Mouse (Mus musculus) hindbrain, embryonic 10.5 days (tissue): ENCODE results near the gene Ubtd2. TPM values are rescaled to one million over a fixed set of nuclear protein-coding genes. Genes with fewer than 3 reads are reported as not detected.
A peak's percentile ranks its signal among the peaks of the same experiment; 100 is the strongest.

Source experiments
- DNase-seq: peaks from one replicate; pipeline ENCODE4 v3.0.0-alpha.2; 2017; ENCODE audit warnings: low spot score
- H3K27ac ChIP-seq: fragments of 300-500 bp; sonication (generic); 2 replicates; pipeline ENCODE4 v1.5.1; 2016; ENCODE audit warnings: mild to moderate bottlenecking, moderate library complexity
- H3K27me3 ChIP-seq: fragments of 300-500 bp; sonication (generic); 2 replicates; pipeline ENCODE4 v1.6.1; 2016; ENCODE audit warnings: mild to moderate bottlenecking; ENCODE audit not compliant: poor library complexity, insufficient read depth, severe bottlenecking
- H3K36me3 ChIP-seq: fragments of 300-500 bp; sonication (generic); 2 replicates; pipeline ENCODE4 v1.6.1; 2016; ENCODE audit warnings: mild to moderate bottlenecking, moderate library complexity
- H3K4me1 ChIP-seq: fragments of 300-500 bp; sonication (generic); replicated peaks from 2 replicates; pipeline ENCODE4 v1.6.1; 2016; ENCODE audit warnings: mild to moderate bottlenecking
- H3K4me3 ChIP-seq: fragments of 300-500 bp; sonication (generic); 2 replicates; pipeline ENCODE4 v1.5.1; 2016; ENCODE audit warnings: mild to moderate bottlenecking, moderate library complexity
- H3K9me3 ChIP-seq: fragments of 300-500 bp; sonication (generic); 2 replicates; pipeline ENCODE4 v1.6.1; 2016; ENCODE audit warnings: mild to moderate bottlenecking, moderate library complexity
- WGBS: fragments of 180-500 bp; shearing (Covaris S2); methylation state at CpG from one replicate; pipeline ENCODE4 v1.1.7; 2016; 5-methylcytosine and 5-hydroxymethylcytosine counted together
- polyA plus RNA-seq: library from polyadenylated mRNA; unstranded; fragments of >200 nt; fragmentation: Nextera tagmentation; extraction: Ambion mirVana; gene quantifications from 2 replicates; pipeline ENCODE4 v1.2.1, GENCODE M21; 2016

Gene Ubtd2
- polyA plus RNA-seq, 1 experiment from 2014 or later = 55.6 TPM

DNA sequence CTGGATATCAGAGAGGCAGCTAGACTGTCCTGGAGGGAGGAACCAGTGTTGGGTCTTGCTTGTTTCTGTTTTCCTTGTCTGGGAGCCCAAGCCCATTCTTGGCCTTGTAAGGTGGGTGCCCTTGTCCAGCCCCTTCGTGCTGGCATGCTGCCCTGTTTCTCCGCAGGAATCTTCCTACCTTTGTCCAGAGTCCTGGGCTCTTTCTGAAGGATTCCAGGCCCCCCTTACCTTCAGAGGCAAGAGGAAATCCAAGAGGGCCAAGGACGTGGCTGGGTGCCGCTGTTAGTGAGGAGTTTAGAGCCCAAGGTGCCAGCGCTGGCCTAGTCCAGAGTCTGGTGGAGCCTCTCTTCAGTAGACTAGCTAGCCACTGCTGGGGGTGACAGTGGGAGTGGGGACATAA is 89.3 kb downstream of the Ubtd2 start:
- Histone ChIP-seq H3K4me1 (peaks cover 46% of the 10 kb centered on the region), H3K9me3 (no peaks in the 10 kb centered on the region), H3K27ac (no peak overlapping the region), H3K4me3 (no peak overlapping the region), H3K36me3 (no peaks in the 10 kb centered on the region), H3K27me3 (0 out of 2 replicates have a peak, but pooled peaks cover 9% of the 10 kb centered on the region)
- no peak for DNase-seq
- WGBS = 95% methylated on average over 5 of the region's 5 CpGs

GRCm38 (mm10) chr11:32545605-32546004 is 90.4 kb downstream of the Ubtd2 start:
- Histone ChIP-seq H3K9me3 (no peaks in the 10 kb centered on the region), H3K4me1 (peaks cover 53% of the 10 kb centered on the region), H3K27me3 (0 out of 2 replicates have a peak, but pooled peaks cover under 1% of the 10 kb centered on the region), H3K36me3 (no peaks in the 10 kb centered on the region), H3K27ac (no peak overlapping the region), H3K4me3 (no peak overlapping the region)
- no peak for DNase-seq
- 58% methylated on average over 12 of the region's 12 CpGs for WGBS

DNA sequence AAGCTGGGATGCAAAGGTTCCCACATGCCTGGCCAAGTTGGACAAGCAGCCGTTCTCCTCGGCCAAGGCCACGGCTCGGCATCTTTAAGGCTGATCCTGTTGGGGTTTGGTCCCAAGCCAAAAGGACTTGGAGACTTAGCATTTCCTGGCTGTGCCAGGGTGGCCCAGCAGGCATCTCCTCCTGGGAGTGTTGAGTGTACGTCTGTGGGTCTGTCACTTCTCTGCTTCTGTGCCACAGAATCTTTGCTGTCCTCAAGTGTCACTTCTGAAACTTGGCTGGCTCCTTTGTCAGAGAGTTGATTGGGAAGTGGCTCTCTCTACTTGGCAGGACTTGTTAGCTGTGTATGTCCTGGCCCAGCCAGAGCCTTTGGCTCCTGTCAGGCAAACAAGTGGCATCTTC is 91.3 kb downstream of the Ubtd2 start:
- DNase-seq = no peak
- H3K27ac ChIP-seq = no peak overlapping the region
- no peaks in the 10 kb centered on the region for H3K9me3 ChIP-seq
- 88% methylated on average over 5 of the region's 5 CpGs for WGBS
- no peak overlapping the region for H3K4me3 ChIP-seq
- H3K27me3 ChIP-seq = no peaks in the 10 kb centered on the region
- peaks cover 54% of the 10 kb centered on the region for H3K4me1 ChIP-seq
- H3K36me3 ChIP-seq = no peaks in the 10 kb centered on the region

DNA sequence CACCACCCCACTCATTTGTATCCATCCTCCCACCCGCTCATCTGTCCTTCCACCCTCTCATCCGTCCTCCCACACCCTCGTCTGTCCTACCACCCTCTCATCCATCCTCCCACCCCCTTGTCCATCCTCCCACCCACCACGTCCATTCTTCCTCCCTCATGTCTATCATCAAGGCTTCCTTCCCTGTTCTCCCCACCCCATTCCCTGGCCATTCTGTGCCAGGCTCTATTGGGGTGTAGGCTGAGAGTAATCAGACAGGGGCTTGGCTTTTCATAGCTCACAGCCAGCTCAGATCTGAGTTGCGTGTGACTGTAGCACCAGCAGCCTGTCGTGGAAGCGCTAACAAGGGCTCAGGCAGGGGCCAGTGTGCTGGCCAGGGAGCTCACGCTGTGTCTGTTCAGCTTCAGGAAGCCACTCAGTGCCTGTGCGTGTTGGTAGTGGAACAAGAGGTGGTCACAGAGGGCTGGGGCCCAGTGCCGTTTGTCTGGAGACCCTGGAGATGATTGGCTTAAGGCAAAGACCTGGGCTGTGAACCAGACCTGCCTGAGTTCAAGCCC is 92.3 kb downstream of the Ubtd2 start:
- Histone ChIP-seq H3K4me3 (no peak overlapping the region), H3K4me1 (peaks cover 61% of the 10 kb centered on the region), H3K27me3 (no peaks in the 10 kb centered on the region), H3K27ac (peak overlapping the region; percentile 10), H3K9me3 (no peaks in the 10 kb centered on the region), H3K36me3 (no peaks in the 10 kb centered on the region)
- no peak for DNase-seq
- 80% methylated on average over 10 of the region's 10 CpGs for WGBS

GRCm38 (mm10) chr11:32548240-32548639 is 93.1 kb downstream of the Ubtd2 start:
- Histone ChIP-seq H3K4me3 (no peak overlapping the region), H3K9me3 (no peaks in the 10 kb centered on the region), H3K36me3 (no peaks in the 10 kb centered on the region), H3K27ac (peak overlapping the region; percentile 74; the same call in 1 of the 2 replicates), H3K27me3 (no peaks in the 10 kb centered on the region), H3K4me1 (peaks cover 61% of the 10 kb centered on the region)
- DNase-seq = no peak
- WGBS = 86% methylated on average over 4 of the region's 4 CpGs

DNA sequence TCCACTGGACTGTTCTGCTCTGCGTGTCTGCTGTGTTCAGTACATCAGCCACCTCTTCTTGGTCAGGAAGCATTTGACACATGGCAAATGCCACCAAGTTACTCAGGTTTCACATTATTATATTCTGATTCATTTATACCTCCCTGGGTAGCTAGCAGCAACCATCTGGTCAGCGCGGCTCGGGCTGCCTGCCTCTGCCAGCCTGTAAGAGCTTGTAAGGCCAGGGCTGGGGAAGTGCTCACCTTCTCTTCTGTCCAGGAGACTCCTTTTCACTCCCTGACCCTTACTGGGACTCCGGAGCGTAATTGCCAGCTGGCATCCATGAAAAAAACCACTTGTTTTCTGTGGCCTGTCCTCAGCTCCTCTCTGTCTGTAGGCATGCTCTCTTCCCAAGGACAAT is 94.1 kb downstream of the Ubtd2 start:
- Histone ChIP-seq H3K4me1 (peaks cover 69% of the 10 kb centered on the region), H3K9me3 (no peaks in the 10 kb centered on the region), H3K4me3 (no peak overlapping the region), H3K27ac (peak overlapping the region; percentile 74), H3K36me3 (no peaks in the 10 kb centered on the region), H3K27me3 (no peaks in the 10 kb centered on the region)
- WGBS = 79% methylated on average over 6 of the region's 6 CpGs
- DNase-seq = no peak

DNA sequence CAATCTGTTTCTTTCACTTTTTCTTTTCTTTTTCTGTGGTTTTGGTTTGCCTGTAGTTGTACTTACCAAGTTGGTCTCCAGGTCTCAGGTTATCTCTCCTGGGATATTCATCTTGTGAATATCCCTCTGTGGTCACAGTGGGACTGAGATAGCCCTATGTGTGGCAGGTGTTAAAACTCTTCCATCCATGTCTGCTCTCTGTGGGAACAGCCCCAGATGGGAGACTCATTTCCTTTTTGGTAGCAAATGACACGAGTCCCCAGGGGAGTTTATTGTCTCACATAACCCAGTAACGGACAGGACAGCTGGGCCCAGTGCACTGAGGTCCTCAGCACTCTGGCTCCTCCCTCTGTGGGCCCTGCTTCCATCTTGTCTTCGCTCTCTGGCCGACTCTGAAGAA is 94.9 kb downstream of the Ubtd2 start:
- Histone ChIP-seq H3K9me3 (no peaks in the 10 kb centered on the region), H3K4me3 (no peak overlapping the region), H3K27ac (peak overlapping the region; percentile 75), H3K27me3 (no peaks in the 10 kb centered on the region), H3K4me1 (peaks cover 71% of the 10 kb centered on the region), H3K36me3 (no peaks in the 10 kb centered on the region)
- DNase-seq = no peak
- 44% methylated on average over 4 of the region's 4 CpGs for WGBS

DNA sequence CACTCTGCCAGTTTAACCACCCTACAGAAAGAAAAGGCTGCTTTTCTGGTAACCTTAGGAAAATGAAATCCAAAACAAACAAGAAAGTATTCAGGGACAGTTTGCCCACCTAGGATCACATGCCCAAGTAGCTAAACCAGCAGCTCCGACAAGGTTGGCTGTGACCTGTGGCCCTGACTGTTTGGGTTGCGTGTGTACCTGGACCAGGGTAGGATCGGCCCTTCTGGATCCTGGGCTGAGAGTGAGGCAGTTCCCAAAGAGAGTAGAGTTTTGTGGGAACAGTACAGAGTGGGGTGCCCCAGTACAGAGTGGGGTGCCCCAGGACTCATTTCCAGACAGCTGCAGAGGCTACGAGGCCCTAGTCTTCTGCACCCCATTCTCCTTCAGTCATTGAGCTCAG is 95.9 kb downstream of the Ubtd2 start:
- no peak overlapping the region for H3K4me3 ChIP-seq
- H3K36me3 ChIP-seq = 0 out of 2 replicates have a peak, but pooled peaks cover 3% of the 10 kb centered on the region
- H3K27me3 ChIP-seq = no peaks in the 10 kb centered on the region
- WGBS = 86% methylated on average over 4 of the region's 4 CpGs
- no peaks in the 10 kb centered on the region for H3K9me3 ChIP-seq
- H3K27ac ChIP-seq = peak overlapping the region; percentile 75
- H3K4me1 ChIP-seq = peaks cover 69% of the 10 kb centered on the region
- no peak for DNase-seq

GRCm38 (mm10) chr11:32551579-32552297 is 96.6 kb downstream of the Ubtd2 start:
- Histone ChIP-seq H3K9me3 (no peaks in the 10 kb centered on the region), H3K4me1 (peaks cover 76% of the 10 kb centered on the region), H3K27ac (peak overlapping the region; percentile 75), H3K27me3 (no peaks in the 10 kb centered on the region), H3K4me3 (no peak overlapping the region), H3K36me3 (0 out of 2 replicates have a peak, but pooled peaks cover 3% of the 10 kb centered on the region)
- 70% methylated on average over 12 of the region's 12 CpGs for WGBS
- DNase-seq = no peak

- H3K27me3 ChIP-seq = no peaks in the 10 kb centered on the region
- no peaks in the 10 kb centered on the region for H3K9me3 ChIP-seq
- WGBS = 75% methylated on average over 13 of the region's 13 CpGs
- H3K36me3 ChIP-seq = 0 out of 2 replicates have a peak, but pooled peaks cover 3% of the 10 kb centered on the region
- no peak overlapping the region for H3K4me3 ChIP-seq
- H3K4me1 ChIP-seq = peaks cover 73% of the 10 kb centered on the region
- H3K27ac ChIP-seq = peak overlapping the region; percentile 75
- no peak for DNase-seq
Observed at GRCm38 (mm10) chr11:32552401-32553090, 97.4 kb downstream of the Ubtd2 start.

GRCm38 (mm10) chr11:32553311-32554140 is 98.4 kb downstream of the Ubtd2 start:
- Histone ChIP-seq H3K27ac (peak overlapping the region; percentile 75), H3K36me3 (0 out of 2 replicates have a peak, but pooled peaks cover 3% of the 10 kb centered on the region), H3K27me3 (no peaks in the 10 kb centered on the region), H3K9me3 (no peaks in the 10 kb centered on the region), H3K4me1 (peaks cover 66% of the 10 kb centered on the region), H3K4me3 (no peak overlapping the region)
- WGBS = 73% methylated on average over 14 of the region's 14 CpGs
- no peak for DNase-seq
